Comparison of ENCODE assay signal across 18 mouse cellular contexts in the genomic region with DNA sequence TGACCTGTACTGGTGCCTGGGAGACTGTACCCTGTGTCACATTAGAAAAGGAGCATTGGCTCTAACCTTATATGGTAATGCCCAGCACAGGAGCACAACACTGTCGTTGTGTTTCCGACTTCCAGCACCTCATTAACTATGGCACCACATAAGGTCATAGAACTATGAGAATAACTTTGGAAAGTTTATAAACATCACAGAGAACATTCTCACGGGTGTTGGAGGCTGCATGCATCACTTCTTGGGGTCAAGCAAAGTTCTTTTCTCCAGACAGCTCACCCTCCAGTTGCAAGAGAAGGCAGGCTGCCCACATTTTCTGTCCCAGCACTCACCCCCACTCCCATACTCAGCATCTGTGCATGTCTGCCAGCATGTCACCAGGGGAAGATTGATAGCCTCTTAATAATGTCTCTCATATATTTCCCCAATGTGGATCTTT.
DNase-seq lines count a peak whose midpoint lies in the region; ATAC-seq and TF ChIP-seq lines count a peak whose summit lies in the region.
"Had no signal": no experiment of that assay in that cellular context is flagged by ENCODE, and none has a peak within 500 bp of the region (broad histone marks: within the 10 kb centered on the region; RNA-seq: fewer than 3 reads in every experiment).

No protein-coding gene starts in this region.

- H3K27me3 ChIP-seq in lung, embryonic 14.5 days (ENCODE audit: insufficient read depth, low read length), result no peaks in the 10 kb centered on the region
- H3K27me3 ChIP-seq: embryonic facial prominence, embryonic 12.5 days; liver, embryonic 12.5 days had no signal

- H3K4me2 ChIP-seq in lung, embryonic 14.5 days, result no peak overlapping the region
- H3K4me2 ChIP-seq: embryonic facial prominence, embryonic 12.5 days; liver, embryonic 12.5 days had no signal

- WGBS in lung, embryonic 14.5 days, result 34% methylated on average over 3 of the region's 3 CpGs

- no peak overlapping the region for H3K4me3 ChIP-seq in lung, embryonic 14.5 days (ENCODE audit: low read depth, low read length)
- H3K4me3 ChIP-seq: embryonic facial prominence, embryonic 12.5 days; heart, adult 2 months; liver, embryonic 12.5 days had no signal

- H3K27ac ChIP-seq in lung, embryonic 14.5 days (ENCODE audit: low read depth), result no peak overlapping the region
- H3K27ac ChIP-seq: embryonic facial prominence, embryonic 12.5 days; heart, adult 2 months; liver, embryonic 12.5 days had no signal

- H3K36me3 ChIP-seq in lung, embryonic 14.5 days (ENCODE audit: insufficient read depth), result no peaks in the 10 kb centered on the region
- H3K36me3 ChIP-seq: embryonic facial prominence, embryonic 12.5 days; liver, embryonic 12.5 days had no signal

- TF ChIP-seq CTCF in lung, embryonic 14.5 days (IDR thresholded peaks at IDR 0.05; ENCODE audit: low read depth), result no peak

- DNase-seq in embryo, embryonic 10.5 days (ENCODE audit: low spot score), result peak; percentile 20
- no peak for DNase-seq in embryo, embryonic 9.5 days (ENCODE audit: extremely low spot score)
- DNase-seq in lung, embryonic 14.5 days, result peak; percentile 84
- DNase-seq in lung, postnatal 25 days (ENCODE audit: low spot score), result no peak
- peak; percentile 64 for DNase-seq in fibroblast of lung, adult 2 months (ENCODE audit: low read depth)
- DNase-seq in lung, postnatal 4 days, result peak; percentile 23 to 58
- DNase-seq in thymus, postnatal 10 days (ENCODE audit: low spot score in 2 of 2), result no peak
- no peak for DNase-seq in spleen, postnatal 4 days (ENCODE audit: low spot score in 2 of 2)
- DNase-seq: adrenal gland, postnatal 10 days; cerebellum, adult 11 months; cerebellum, postnatal 25 days; heart, adult 2 months; kidney, adult 11 months; layer of hippocampus, postnatal 36 days; thymus, postnatal 36 days had no signal

- no peaks in the 10 kb centered on the region for H3K4me1 ChIP-seq in lung, embryonic 14.5 days (ENCODE audit: insufficient read depth)
- H3K4me1 ChIP-seq: embryonic facial prominence, embryonic 12.5 days; liver, embryonic 12.5 days had no signal

- peak; percentile 94 for ATAC-seq in lung, embryonic 14.5 days (ENCODE audit: insufficient read depth)
- ATAC-seq: liver, embryonic 12.5 days; midbrain, embryonic 16.5 days had no signal

- no peaks in the 10 kb centered on the region for H3K9me3 ChIP-seq in lung, embryonic 14.5 days (ENCODE audit: low read depth, low read length)
- H3K9me3 ChIP-seq: embryonic facial prominence, embryonic 12.5 days; liver, embryonic 12.5 days had no signal

- H3K9ac ChIP-seq in lung, embryonic 14.5 days, result no peak overlapping the region
- H3K9ac ChIP-seq: embryonic facial prominence, embryonic 12.5 days; liver, embryonic 12.5 days had no signal

Comparison
In these comparisons a context has a peak if more than half of its experiments do, and no peak if none do; other contexts are left out.
1. DNase-seq: peak in embryo, embryonic 10.5 days (single experiment), lung, embryonic 14.5 days (single experiment), fibroblast of lung, adult 2 months (single experiment) and lung, postnatal 4 days (2 of 2); none in embryo, embryonic 9.5 days (single experiment), lung, postnatal 25 days (single experiment), thymus, postnatal 10 days (0 of 2) and spleen, postnatal 4 days (0 of 2).